In genomic region chr1:91993658-91994165, GRCm38 (mm10) we compare ENCODE assay signal across 21 mouse cellular contexts.
DNase-seq lines count a peak whose midpoint lies in the region; ATAC-seq lines count a peak whose summit lies in the region.
"Had no signal": no experiment of that assay in that cellular context is flagged by ENCODE, and none has a peak within 500 bp of the region (broad histone marks: within the 10 kb centered on the region; RNA-seq: fewer than 3 reads in every experiment).

No protein-coding gene starts in this region.

- no peaks in the 10 kb centered on the region for H3K27me3 ChIP-seq in kidney, embryonic 16.5 days (ENCODE audit: insufficient read depth, low read length)
- H3K27me3 ChIP-seq: heart, embryonic 12.5 days; hindbrain, embryonic 15.5 days; liver, embryonic 12.5 days; lung, embryonic 15.5 days; midbrain, embryonic 13.5 days; neural tube, embryonic 15.5 days had no signal

- H3K9ac ChIP-seq in kidney, embryonic 16.5 days (replicated peaks; ENCODE audit: low read length), result no peak overlapping the region
- H3K9ac ChIP-seq: heart, embryonic 12.5 days; hindbrain, embryonic 15.5 days; liver, embryonic 12.5 days; lung, embryonic 15.5 days; midbrain, embryonic 13.5 days; neural tube, embryonic 15.5 days had no signal

- peaks cover 7% of the 10 kb centered on the region; the same call in 1 of the 2 replicates for H3K4me1 ChIP-seq in kidney, embryonic 16.5 days (ENCODE audit: insufficient read depth, low read length)
- H3K4me1 ChIP-seq: heart, embryonic 12.5 days; hindbrain, embryonic 15.5 days; limb, embryonic 10.5 days; liver, embryonic 12.5 days; lung, embryonic 15.5 days; neural tube, embryonic 15.5 days had no signal

- peak; percentile 90 for ATAC-seq in kidney, embryonic 16.5 days (ENCODE audit: low FRiP score, low TSS enrichment)
- no peak for ATAC-seq in granulocyte monocyte progenitor cell, adult 5-6 weeks (replicated peaks; ENCODE audit: poor library complexity, severe bottlenecking)
- no peak for ATAC-seq in megakaryocyte-erythroid progenitor cell, adult 5-6 weeks (replicated peaks; ENCODE audit: low FRiP score, low TSS enrichment, poor library complexity, severe bottlenecking)
- ATAC-seq: activated CD4-positive, CD25-positive, alpha-beta regulatory T cell, adult 4 months; forebrain, embryonic 14.5 days; liver, embryonic 12.5 days; midbrain, embryonic 13.5 days had no signal

- DNase-seq in cerebellum, postnatal 10 days, result peak; percentile 37 to 62
- no peak for DNase-seq in cerebellum, adult 18-20 months
- peak; percentile 9 for DNase-seq in retina, postnatal 1 day
- no peak for DNase-seq in retina, embryonic 14.5 days (ENCODE audit: low spot score)
- no peak for DNase-seq in spleen, postnatal 10 days (ENCODE audit: low spot score in 2 of 2)
- DNase-seq: adrenal gland, postnatal 14 days; cerebellum, adult 9-11 months had no signal

- H3K4me2 ChIP-seq in kidney, embryonic 16.5 days (replicated peaks; ENCODE audit: low read depth, low read length), result no peak overlapping the region
- H3K4me2 ChIP-seq: heart, embryonic 12.5 days; hindbrain, embryonic 15.5 days; liver, embryonic 12.5 days; lung, embryonic 15.5 days; midbrain, embryonic 13.5 days; neural tube, embryonic 15.5 days had no signal

- WGBS in kidney, embryonic 16.5 days, result 44% methylated on average over 9 of the region's 9 CpGs

- H3K9me3 ChIP-seq in kidney, embryonic 16.5 days (ENCODE audit: low read length), result no peaks in the 10 kb centered on the region
- H3K9me3 ChIP-seq: heart, embryonic 12.5 days; hindbrain, embryonic 15.5 days; limb, embryonic 10.5 days; liver, embryonic 12.5 days; lung, embryonic 15.5 days; midbrain, embryonic 13.5 days; neural tube, embryonic 15.5 days had no signal

- H3K27ac ChIP-seq in kidney, embryonic 16.5 days (ENCODE audit: low read length), result no peak overlapping the region
- H3K27ac ChIP-seq: hindbrain, embryonic 15.5 days; limb, embryonic 10.5 days; liver, embryonic 12.5 days; lung, embryonic 15.5 days; macrophage; midbrain, embryonic 13.5 days; neural tube, embryonic 15.5 days had no signal

- no peak overlapping the region for H3K4me3 ChIP-seq in kidney, embryonic 16.5 days (ENCODE audit: low read length)
- H3K4me3 ChIP-seq: heart, embryonic 12.5 days; hindbrain, embryonic 15.5 days; limb, embryonic 10.5 days; liver, embryonic 12.5 days; lung, embryonic 15.5 days; midbrain, embryonic 13.5 days; myocyte; neural tube, embryonic 15.5 days had no signal

- peaks cover 25% of the 10 kb centered on the region for H3K36me3 ChIP-seq in kidney, embryonic 16.5 days (ENCODE audit: insufficient read depth, low read length)

Comparison
In these comparisons a context has a peak if more than half of its experiments do, and no peak if none do; other contexts are left out.
1. DNase-seq: peak in cerebellum, postnatal 10 days (2 of 2) and retina, postnatal 1 day (single experiment); none in cerebellum, adult 18-20 months (0 of 2), retina, embryonic 14.5 days (single experiment) and spleen, postnatal 10 days (0 of 2).